Mouse (Mus musculus) hindbrain, embryonic 14.5 days (tissue): ENCODE measurements around the gene Stat5a. TPM values are rescaled to one million over a fixed set of nuclear protein-coding genes. Genes with fewer than 3 reads are reported as not detected.

Experiments
- polyA plus RNA-seq: library from polyadenylated mRNA; unstranded; fragments of >200 nt; fragmentation: Nextera tagmentation; extraction: Ambion mirVana; gene quantifications from 2 replicates; pipeline ENCODE4 v1.2.1, GENCODE M21; 2014

The Stat5a gene
- polyA plus RNA-seq, 1 experiment from 2014 or later = 1.4 TPM

Other genes starting within 250 kb of the Stat5a start
- 103 TPM in 2 replicates for gene Nkiras2, start 240.1 kb upstream of the Stat5a start, polyA plus RNA-seq
- 91.0 and 91.6 TPM in 2 replicates for gene Dnajc7, start 239.2 kb upstream of the Stat5a start, polyA plus RNA-seq
- gene Zfp385c, start 166.9 kb upstream of the Stat5a start, polyA plus RNA-seq = 0.20 and 0.31 TPM in 2 replicates
- 0.85 and 1.7 TPM in 2 replicates for gene Dhx58, start 155.1 kb upstream of the Stat5a start, polyA plus RNA-seq
- gene Kat2a, start 146.9 kb upstream of the Stat5a start, polyA plus RNA-seq = 57.8 and 64.1 TPM in 2 replicates
- gene Hspb9, start 145.5 kb upstream of the Stat5a start, polyA plus RNA-seq = not detected in 2 replicates
- 80.5 and 105 TPM in 2 replicates for gene Rab5c, start 121.1 kb upstream of the Stat5a start, polyA plus RNA-seq
- gene Kcnh4, start 99.4 kb upstream of the Stat5a start, polyA plus RNA-seq = 7.6 and 8.8 TPM in 2 replicates
- 0.78 TPM in 1 of 2 replicates, not detected in the other for gene Hcrt, start 96.4 kb upstream of the Stat5a start, polyA plus RNA-seq
- 2.7 and 4.4 TPM in 2 replicates for gene Ghdc, start 88.4 kb upstream of the Stat5a start, polyA plus RNA-seq
- gene Stat5b, start 8.6 kb upstream of the Stat5a start, polyA plus RNA-seq = 19.0 and 19.8 TPM in 2 replicates
- gene Stat3, start 80.2 kb downstream of the Stat5a start, polyA plus RNA-seq = 49.1 and 50.6 TPM in 2 replicates
- 20.1 and 21.1 TPM in 2 replicates for gene Cavin1, start 111.5 kb downstream of the Stat5a start, polyA plus RNA-seq
- gene Atp6v0a1, start 150.1 kb downstream of the Stat5a start, polyA plus RNA-seq = 143 and 152 TPM in 2 replicates
- gene Naglu, start 210.7 kb downstream of the Stat5a start, polyA plus RNA-seq = 10.2 and 11.3 TPM in 2 replicates
- 0.31 TPM in 1 of 2 replicates, not detected in the other for gene Hsd17b1, start 219.1 kb downstream of the Stat5a start, polyA plus RNA-seq
- 37.2 and 45.3 TPM in 2 replicates for gene Coasy, start 223.2 kb downstream of the Stat5a start, polyA plus RNA-seq
- gene Mlx, start 227.9 kb downstream of the Stat5a start, polyA plus RNA-seq = 84.0 and 86.6 TPM in 2 replicates
- 16.4 and 20.7 TPM in 2 replicates for gene Psmc3ip, start 236.1 kb downstream of the Stat5a start, polyA plus RNA-seq